Mouse (Mus musculus): ENCODE data around the gene Atp1a2.

- TF ChIP-seq CTCF (conservative IDR thresholded peaks at IDR 0.05 in 1 of 2, IDR thresholded peaks at IDR 0.05 in 1 of 2; ENCODE audit: low read depth in 2 of 2, low read length in 2 of 2): no peak
- no peak for TF ChIP-seq E2F4 (IDR thresholded peaks at IDR 0.05; ENCODE audit: insufficient replicate concordance, low read depth, low read length)
- no peak for TF ChIP-seq MXI1 (IDR thresholded peaks at IDR 0.05; ENCODE audit: low read depth, low read length)
- TF ChIP-seq EP300 (IDR thresholded peaks at IDR 0.05; ENCODE audit: low read length): no peak
- TF ChIP-seq MAFK (IDR thresholded peaks at IDR 0.05; ENCODE audit: insufficient replicate concordance, low read length): no peak
- TF ChIP-seq MAZ (IDR thresholded peaks at IDR 0.05; ENCODE audit: low read depth, low read length): no peak
- TF ChIP-seq USF1 (IDR thresholded peaks at IDR 0.05; ENCODE audit: low read depth, low read length): no peak
- no peak for TF ChIP-seq MEF2A (IDR thresholded peaks at IDR 0.05; ENCODE audit: borderline replicate concordance, low read depth, low read length)
- TF ChIP-seq TCF12 (IDR thresholded peaks at IDR 0.05; ENCODE audit: low read depth, low read length): no peak
- TF ChIP-seq POLR2A (IDR thresholded peaks at IDR 0.05; ENCODE audit: low read depth, low read length): no peak
- TF ChIP-seq BHLHE40 (IDR thresholded peaks at IDR 0.05; ENCODE audit: low read depth, low read length): no peak
- TF ChIP-seq ZC3H11A (IDR thresholded peaks at IDR 0.05; ENCODE audit: low read depth, low read length): no peak
These were observed 28.8 kb upstream of the Atp1a2 start for GRCm38 (mm10) chr1:172326684-172327083.

Measured in CH12.LX (cell line).